In the genomic region with DNA sequence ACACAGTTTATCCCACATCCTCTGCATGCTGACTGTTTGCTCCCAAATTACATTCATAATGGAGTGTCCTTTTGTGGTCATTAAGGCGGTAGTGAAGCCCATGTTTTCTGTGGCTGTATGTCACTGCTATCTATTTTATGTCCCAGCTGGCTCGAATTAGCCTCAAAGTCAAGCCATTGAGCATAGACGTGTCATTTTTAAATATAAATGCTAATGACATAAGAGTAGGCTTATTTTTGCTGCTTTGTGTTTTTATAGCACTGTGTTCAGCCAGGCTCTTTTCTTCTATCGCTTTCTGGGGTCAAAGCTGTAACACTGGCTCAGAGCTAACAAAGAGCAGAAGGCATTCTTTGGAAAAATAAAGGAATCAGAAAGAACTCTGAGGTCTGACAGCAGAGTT, we compare ENCODE assay signal across 14 mouse cellular contexts.
"Had no signal": no experiment of that assay in that cellular context is flagged by ENCODE, and none has a peak within 500 bp of the region (broad histone marks: within the 10 kb centered on the region; RNA-seq: fewer than 3 reads in every experiment).

No protein-coding gene starts in this region.

- H3K27ac ChIP-seq: lung, embryonic 15.5 days; macrophage; midbrain, embryonic 13.5 days; midbrain, embryonic 15.5 days; neural tube, embryonic 12.5 days had no signal

- H3K9me3 ChIP-seq: lung, embryonic 15.5 days; megakaryocyte, embryonic 14.5 days; midbrain, embryonic 13.5 days; midbrain, embryonic 15.5 days; neural tube, embryonic 12.5 days had no signal

- H3K4me3 ChIP-seq: lung, embryonic 15.5 days; megakaryocyte, embryonic 14.5 days; midbrain, embryonic 13.5 days; midbrain, embryonic 15.5 days; neural tube, embryonic 12.5 days had no signal

- H3K4me1 ChIP-seq: lung, embryonic 15.5 days; midbrain, embryonic 15.5 days; neural tube, embryonic 12.5 days had no signal

- H3K9ac ChIP-seq: liver, postnatal 0 days; lung, embryonic 15.5 days; midbrain, embryonic 13.5 days; midbrain, embryonic 15.5 days; neural tube, embryonic 12.5 days had no signal

- H3K27me3 ChIP-seq: lung, embryonic 15.5 days; megakaryocyte, embryonic 14.5 days; midbrain, embryonic 13.5 days; midbrain, embryonic 15.5 days; neural tube, embryonic 12.5 days had no signal

- H3K36me3 ChIP-seq: lung, embryonic 15.5 days; midbrain, embryonic 13.5 days; midbrain, embryonic 15.5 days; neural tube, embryonic 12.5 days had no signal

- H3K4me2 ChIP-seq: lung, embryonic 15.5 days; midbrain, embryonic 11.5 days; midbrain, embryonic 13.5 days; midbrain, embryonic 15.5 days; neural tube, embryonic 12.5 days had no signal

- ATAC-seq: liver, postnatal 0 days; midbrain, embryonic 13.5 days; midbrain, embryonic 15.5 days had no signal

- DNase-seq: liver, postnatal 0 days; lung, adult 2 months; lung, postnatal 10 days; right cerebral cortex, postnatal 14 days; thymus, adult 2 months; thymus, postnatal 25 days; thymus, postnatal 4 days had no signal
